Mouse (Mus musculus) G1E (cell line): ENCODE measurements around the gene Sdhaf3.

Experiments
- CTCF ChIP-seq: IDR thresholded peaks from 2 replicates; pipeline ENCODE4 v1.5.1; 2012; ENCODE audit warnings: low read depth, low read length, inconsistent platforms, mixed read lengths
- GATA2 ChIP-seq: IDR thresholded peaks from 2 replicates; pipeline ENCODE4 v1.6.1; 2012; ENCODE audit warnings: low read depth, low read length, inconsistent platforms, borderline replicate concordance
- POLR2AphosphoS5 ChIP-seq: IDR thresholded peaks from 2 replicates; pipeline ENCODE4 v1.6.1; 2012; ENCODE audit warnings: low read depth, low read length, inconsistent platforms; ENCODE audit not compliant: insufficient replicate concordance
- TAL1 ChIP-seq: conservative IDR thresholded peaks from 2 replicates; pipeline ENCODE4 v1.6.1; 2012; ENCODE audit warnings: low read depth, low read length, inconsistent platforms, mixed read lengths

DNA sequence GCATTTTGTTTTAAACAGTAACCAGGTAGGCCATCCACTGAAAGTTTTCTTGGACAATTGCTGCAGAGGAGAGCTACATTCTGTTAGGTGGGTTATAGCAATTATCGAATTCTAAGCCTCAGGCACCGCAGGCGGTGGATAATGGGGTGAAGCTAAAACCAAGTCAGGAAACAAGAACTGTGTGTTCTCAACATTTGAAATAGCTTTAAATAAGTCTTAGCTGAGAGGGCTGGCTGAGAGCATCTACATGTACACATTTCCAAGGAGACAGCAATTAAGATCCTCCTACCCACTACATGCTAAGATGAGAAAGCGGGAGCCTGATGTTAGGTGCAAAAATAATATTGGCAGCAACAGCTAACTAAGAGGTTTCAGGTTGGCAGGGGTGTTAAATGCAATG, 127.9 kb downstream of the Sdhaf3 start:
- TF ChIP-seq CTCF, result no peak
- TF ChIP-seq TAL1, result no peak
- no peak for TF ChIP-seq POLR2AphosphoS5
- TF ChIP-seq GATA2, result no peak
